Mouse (Mus musculus) heart, adult 8-10 months (tissue): ENCODE results near the gene Dnajc3. TPM values are rescaled to one million over a fixed set of nuclear protein-coding genes. Genes with fewer than 3 reads are reported as not detected.

ENCODE experiments used
- DNase-seq: peaks from one replicate; pipeline ENCODE4 v3.0.0; 2022; ENCODE audit warnings: low spot score
- total RNA-seq, 4 experiments: library from RNA; stranded (reverse); gene quantifications; 2 replicates each; pipeline ENCODE4 v1.2.4; 2022

Gene Dnajc3
- 10 to 100 TPM; 25.5 to 33.5 (median 28.4) TPM for total RNA-seq

GRCm38 (mm10) chr14:118937533-118938492, at the start of gene Dnajc3:
Gene Dnajc3 (plus strand): TSS chr14:118937976.
- peak; percentile 99 for DNase-seq

- DNase-seq: no peak
These were observed 47.7 kb upstream of the Dnajc3 start for GRCm38 (mm10) chr14:118890101-118890500.

- DNase-seq: no peak
These were observed 42.5 kb upstream of the Dnajc3 start for GRCm38 (mm10) chr14:118895228-118895627.

GRCm38 (mm10) chr14:118895655-118896054, 42.1 kb upstream of the Dnajc3 start:
- no peak for DNase-seq

- DNase-seq: no peak
These were observed 37.8 kb upstream of the Dnajc3 start for GRCm38 (mm10) chr14:118899940-118900339.

GRCm38 (mm10) chr14:118900911-118901310, 36.9 kb upstream of the Dnajc3 start:
- no peak for DNase-seq

- DNase-seq: no peak
These were observed 34.4 kb upstream of the Dnajc3 start for GRCm38 (mm10) chr14:118903397-118903796.

GRCm38 (mm10) chr14:118903867-118904562, 33.8 kb upstream of the Dnajc3 start:
- DNase-seq: no peak

GRCm38 (mm10) chr14:118907592-118907991, 30.2 kb upstream of the Dnajc3 start:
- no peak for DNase-seq

GRCm38 (mm10) chr14:118909872-118910271, 27.9 kb upstream of the Dnajc3 start:
- DNase-seq: peak; percentile 39

GRCm38 (mm10) chr14:118910332-118911222, 27.2 kb upstream of the Dnajc3 start:
- peak; percentile 74 for DNase-seq

- DNase-seq: no peak
These were observed 26.3 kb upstream of the Dnajc3 start for GRCm38 (mm10) chr14:118911521-118911920.

GRCm38 (mm10) chr14:118913651-118914050, 24.1 kb upstream of the Dnajc3 start:
- DNase-seq: no peak

- DNase-seq: no peak
These were observed 18.8 kb upstream of the Dnajc3 start for GRCm38 (mm10) chr14:118919025-118919424.

- DNase-seq: no peak
These were observed 17.1 kb upstream of the Dnajc3 start for GRCm38 (mm10) chr14:118920654-118921053.

- DNase-seq: no peak
These were observed 15.5 kb upstream of the Dnajc3 start for GRCm38 (mm10) chr14:118922251-118922650.

- DNase-seq: no peak
These were observed 15.1 kb upstream of the Dnajc3 start for GRCm38 (mm10) chr14:118922667-118923184.

GRCm38 (mm10) chr14:118924673-118925615, 12.8 kb upstream of the Dnajc3 start, which contains the start of gene Dzip1:
Gene Dzip1 (minus strand): TSS chr14:118925460.
- DNase-seq: peak; percentile 50

- no peak for DNase-seq
These were observed 9.2 kb upstream of the Dnajc3 start for GRCm38 (mm10) chr14:118928565-118928964.

- DNase-seq: no peak
These were observed 8.0 kb upstream of the Dnajc3 start for GRCm38 (mm10) chr14:118929779-118930178.
